42 mouse cellular contexts compared by ENCODE assay signal in the genomic region with DNA sequence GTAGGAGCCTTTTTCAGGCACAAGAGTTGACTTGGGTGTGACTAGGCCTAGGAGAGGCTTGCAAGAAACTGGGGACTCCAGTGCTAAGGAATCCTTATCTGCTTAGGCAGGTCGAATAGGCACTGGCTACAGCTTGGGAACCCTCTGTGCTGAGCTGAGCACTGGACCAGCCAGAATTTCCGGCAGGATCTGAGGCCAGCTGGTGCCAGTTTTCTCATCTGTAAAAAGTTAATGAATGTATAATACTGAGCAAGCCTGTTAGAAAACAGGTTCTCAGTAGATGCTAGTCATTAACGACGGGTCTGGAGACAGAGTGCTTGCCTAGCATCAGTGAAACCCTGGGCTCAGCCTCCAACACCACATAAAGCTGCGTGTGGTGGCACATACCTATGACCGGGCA. TPM values are rescaled to one million over a fixed set of nuclear protein-coding genes. Genes with fewer than 3 reads are reported as not detected.
DNase-seq lines count a peak whose midpoint lies in the region; ATAC-seq and TF ChIP-seq lines count a peak whose summit lies in the region.
"Had no signal": no experiment of that assay in that cellular context is flagged by ENCODE, and none has a peak within 500 bp of the region (broad histone marks: within the 10 kb centered on the region; RNA-seq: fewer than 3 reads in every experiment).

No protein-coding gene starts in this region.

- DNase-seq in liver, embryonic 13.5 days, result no peak
- DNase-seq in kidney, postnatal 0 days (ENCODE audit: low spot score), result peak; percentile 7
- no peak for DNase-seq in lung, adult 2 months
- no peak for DNase-seq in midbrain, postnatal 0 days (ENCODE audit: low spot score)
- DNase-seq: adrenal gland, adult 2 months; adrenal gland, postnatal 36 days; cerebellum, adult 2 months; cerebellum, postnatal 14 days; forebrain, postnatal 0 days; gastrocnemius, postnatal 10 days; heart, postnatal 36 days; lung, adult 18-20 months; lung, postnatal 10 days; right cerebral cortex, adult 18-20 months; right cerebral cortex, postnatal 4 days; thymus, adult 2 months; thymus, postnatal 36 days had no signal

- no peak for TF ChIP-seq CTCF in kidney, postnatal 0 days (IDR thresholded peaks at IDR 0.05; ENCODE audit: low read depth)
- no peak for TF ChIP-seq CTCF in lung, adult 2 months (IDR thresholded peaks at IDR 0.05; ENCODE audit: insufficient read depth, low read length)
- no peak for TF ChIP-seq CTCF in midbrain, postnatal 0 days (IDR thresholded peaks at IDR 0.05)

- TF ChIP-seq POLR2A in lung, adult 2 months (IDR thresholded peaks at IDR 0.05; ENCODE audit: borderline replicate concordance, extremely low read depth, low read depth, low read length), result no peak

- no peak overlapping the region for H3K4me2 ChIP-seq in heart, embryonic 13.5 days
- H3K4me2 ChIP-seq in heart, embryonic 12.5 days, result no peak overlapping the region
- peak overlapping the region; percentile 3; the same call in 1 of the 2 replicates for H3K4me2 ChIP-seq in liver, embryonic 13.5 days
- no peak overlapping the region for H3K4me2 ChIP-seq in liver, embryonic 12.5 days
- no peak overlapping the region for H3K4me2 ChIP-seq in kidney, postnatal 0 days (ENCODE audit: low read length)
- H3K4me2 ChIP-seq in neural tube, embryonic 15.5 days, result no peak overlapping the region
- H3K4me2 ChIP-seq in midbrain, postnatal 0 days (ENCODE audit: low read depth, low read length, poor library complexity, severe bottlenecking), result no peak overlapping the region
- H3K4me2 ChIP-seq: forebrain, embryonic 12.5 days; hindbrain, embryonic 12.5 days; intestine, embryonic 15.5 days; midbrain, embryonic 12.5 days had no signal

- no peak for ATAC-seq in heart, embryonic 13.5 days (ENCODE audit: extremely low read depth, insufficient number of reproducible peaks, low FRiP score, low TSS enrichment)
- no peak for ATAC-seq in heart, embryonic 12.5 days (ENCODE audit: insufficient number of reproducible peaks, low FRiP score)
- ATAC-seq in liver, embryonic 13.5 days (ENCODE audit: low read depth), result no peak
- ATAC-seq in liver, embryonic 12.5 days, result no peak
- ATAC-seq in kidney, postnatal 0 days (replicated peaks; ENCODE audit: low FRiP score, low read depth), result peak; percentile 24; the same call in 1 of the 2 replicates
- ATAC-seq in neural tube, embryonic 15.5 days (ENCODE audit: low FRiP score), result no peak
- no peak for ATAC-seq in midbrain, postnatal 0 days (ENCODE audit: low FRiP score)
- ATAC-seq: activated CD4-positive, CD25-positive, alpha-beta regulatory T cell, adult 4 months; forebrain, postnatal 0 days; hindbrain, postnatal 0 days; intestine, embryonic 15.5 days had no signal

- no peaks in the 10 kb centered on the region for H3K9me3 ChIP-seq in heart, embryonic 13.5 days
- H3K9me3 ChIP-seq in heart, embryonic 12.5 days (replicated peaks), result no peaks in the 10 kb centered on the region
- H3K9me3 ChIP-seq in liver, embryonic 13.5 days (replicated peaks), result no peaks in the 10 kb centered on the region
- no peaks in the 10 kb centered on the region for H3K9me3 ChIP-seq in liver, embryonic 12.5 days (replicated peaks)
- H3K9me3 ChIP-seq in kidney, postnatal 0 days (replicated peaks; ENCODE audit: low read length), result no peaks in the 10 kb centered on the region
- H3K9me3 ChIP-seq in neural tube, embryonic 15.5 days (replicated peaks), result no peaks in the 10 kb centered on the region
- no peaks in the 10 kb centered on the region for H3K9me3 ChIP-seq in midbrain, postnatal 0 days (ENCODE audit: low read length)
- H3K9me3 ChIP-seq: forebrain, embryonic 12.5 days; hindbrain, embryonic 12.5 days; intestine, embryonic 15.5 days; midbrain, embryonic 12.5 days had no signal

- H3K4me1 ChIP-seq in heart, embryonic 13.5 days, result peaks cover 12% of the 10 kb centered on the region
- H3K4me1 ChIP-seq in heart, embryonic 12.5 days (replicated peaks), result peaks cover 11% of the 10 kb centered on the region
- peaks cover 47% of the 10 kb centered on the region for H3K4me1 ChIP-seq in liver, embryonic 13.5 days (replicated peaks)
- peaks cover 35% of the 10 kb centered on the region for H3K4me1 ChIP-seq in liver, embryonic 12.5 days
- H3K4me1 ChIP-seq in kidney, postnatal 0 days (replicated peaks; ENCODE audit: insufficient read depth, low read length), result peaks cover 2% of the 10 kb centered on the region; the same call in 1 of the 2 replicates
- peaks cover 37% of the 10 kb centered on the region for H3K4me1 ChIP-seq in neural tube, embryonic 15.5 days
- H3K4me1 ChIP-seq in lung, adult 2 months (ENCODE audit: control insufficient read depth, insufficient read depth, low read length), result peaks cover 8% of the 10 kb centered on the region; the same call in 1 of the 2 replicates
- peaks cover 7% of the 10 kb centered on the region; the same call in 1 of the 2 replicates for H3K4me1 ChIP-seq in midbrain, postnatal 0 days (ENCODE audit: insufficient read depth, low read length)

- H3K27me3 ChIP-seq in heart, embryonic 13.5 days (replicated peaks), result no peaks in the 10 kb centered on the region
- H3K27me3 ChIP-seq in heart, embryonic 12.5 days (replicated peaks), result no peaks in the 10 kb centered on the region
- no peaks in the 10 kb centered on the region for H3K27me3 ChIP-seq in liver, embryonic 13.5 days
- H3K27me3 ChIP-seq in liver, embryonic 12.5 days (replicated peaks), result no peaks in the 10 kb centered on the region
- no peaks in the 10 kb centered on the region for H3K27me3 ChIP-seq in kidney, postnatal 0 days (ENCODE audit: insufficient read depth, low read length)
- no peaks in the 10 kb centered on the region for H3K27me3 ChIP-seq in neural tube, embryonic 15.5 days (replicated peaks)
- H3K27me3 ChIP-seq in midbrain, postnatal 0 days (ENCODE audit: insufficient read depth, low read length), result no peaks in the 10 kb centered on the region
- H3K27me3 ChIP-seq: CH12.LX; forebrain, embryonic 12.5 days; hindbrain, embryonic 12.5 days; intestine, embryonic 15.5 days; midbrain, embryonic 12.5 days had no signal

- H3K27ac ChIP-seq in heart, embryonic 13.5 days (replicated peaks), result no peak overlapping the region
- no peak overlapping the region for H3K27ac ChIP-seq in heart, embryonic 12.5 days (ENCODE audit: poor library complexity, severe bottlenecking)
- no peak overlapping the region for H3K27ac ChIP-seq in liver, embryonic 13.5 days
- no peak overlapping the region for H3K27ac ChIP-seq in liver, embryonic 12.5 days
- H3K27ac ChIP-seq in kidney, postnatal 0 days, result no peak overlapping the region; the same call in 1 of the 2 replicates
- H3K27ac ChIP-seq in neural tube, embryonic 15.5 days (replicated peaks), result no peak overlapping the region
- H3K27ac ChIP-seq in midbrain, postnatal 0 days (ENCODE audit: low read depth, low read length), result no peak overlapping the region
- H3K27ac ChIP-seq: forebrain, embryonic 12.5 days; hindbrain, embryonic 12.5 days; hindbrain, postnatal 0 days; intestine, embryonic 15.5 days; midbrain, embryonic 12.5 days had no signal

- WGBS in heart, embryonic 13.5 days, result 84% methylated on average over 6 of the region's 6 CpGs
- WGBS in heart, embryonic 12.5 days, result 86% methylated on average over 6 of the region's 6 CpGs
- WGBS in liver, embryonic 13.5 days (ENCODE audit: insufficient replicate concordance), result 77% methylated on average over 6 of the region's 6 CpGs
- WGBS in liver, embryonic 12.5 days (ENCODE audit: insufficient replicate concordance), result 82% methylated on average over 6 of the region's 6 CpGs
- 75% methylated on average over 6 of the region's 6 CpGs for WGBS in kidney, postnatal 0 days
- WGBS in neural tube, embryonic 15.5 days, result 92% methylated on average over 6 of the region's 6 CpGs
- 86% methylated on average over 6 of the region's 6 CpGs for WGBS in lung, adult 2 months
- WGBS in midbrain, postnatal 0 days, result 93% methylated on average over 6 of the region's 6 CpGs

- no peak overlapping the region for H3K4me3 ChIP-seq in heart, embryonic 13.5 days
- no peak overlapping the region for H3K4me3 ChIP-seq in heart, embryonic 12.5 days
- no peak overlapping the region for H3K4me3 ChIP-seq in liver, embryonic 13.5 days (replicated peaks)
- no peak overlapping the region for H3K4me3 ChIP-seq in liver, embryonic 12.5 days
- H3K4me3 ChIP-seq in kidney, postnatal 0 days (replicated peaks; ENCODE audit: low read depth, low read length), result no peak overlapping the region
- H3K4me3 ChIP-seq in neural tube, embryonic 15.5 days (replicated peaks), result no peak overlapping the region
- no peak overlapping the region for H3K4me3 ChIP-seq in lung, adult 2 months (replicated peaks; ENCODE audit: extremely low read depth, low read depth, low read length)
- H3K4me3 ChIP-seq in midbrain, postnatal 0 days (ENCODE audit: low read depth, low read length), result no peak overlapping the region
- H3K4me3 ChIP-seq: forebrain, embryonic 12.5 days; hindbrain, embryonic 12.5 days; intestine, embryonic 15.5 days; midbrain, embryonic 12.5 days had no signal

- 0 out of 2 replicates have a peak overlapping the region, but pooled peaks have one; percentile 16 for H3K9ac ChIP-seq in heart, embryonic 13.5 days
- no peak overlapping the region for H3K9ac ChIP-seq in heart, embryonic 12.5 days
- 0 out of 2 replicates have a peak overlapping the region, but pooled peaks have one; percentile 84 for H3K9ac ChIP-seq in liver, embryonic 13.5 days
- H3K9ac ChIP-seq in liver, embryonic 12.5 days, result no peak overlapping the region
- H3K9ac ChIP-seq in kidney, postnatal 0 days (ENCODE audit: low read depth, low read length), result no peak overlapping the region
- H3K9ac ChIP-seq in neural tube, embryonic 15.5 days (replicated peaks), result 0 out of 2 replicates have a peak overlapping the region, but pooled peaks have one; percentile 10
- no peak overlapping the region for H3K9ac ChIP-seq in midbrain, postnatal 0 days (replicated peaks; ENCODE audit: low read length, poor library complexity, severe bottlenecking)
- H3K9ac ChIP-seq: forebrain, embryonic 12.5 days; forebrain, postnatal 0 days; hindbrain, embryonic 12.5 days; intestine, embryonic 15.5 days; midbrain, embryonic 12.5 days had no signal

- H3K36me3 ChIP-seq in heart, embryonic 13.5 days, result no peaks in the 10 kb centered on the region; the same call in 1 of the 2 replicates
- peaks cover 16% of the 10 kb centered on the region; the same call in 1 of the 2 replicates for H3K36me3 ChIP-seq in heart, embryonic 12.5 days
- H3K36me3 ChIP-seq in liver, embryonic 13.5 days, result peaks cover 4% of the 10 kb centered on the region; the same call in 1 of the 2 replicates
- H3K36me3 ChIP-seq in liver, embryonic 12.5 days, result peaks cover 27% of the 10 kb centered on the region
- 0 out of 2 replicates have a peak, but pooled peaks cover 3% of the 10 kb centered on the region for H3K36me3 ChIP-seq in kidney, postnatal 0 days (ENCODE audit: insufficient read depth, low read length)
- no peaks in the 10 kb centered on the region for H3K36me3 ChIP-seq in neural tube, embryonic 15.5 days
- no peaks in the 10 kb centered on the region; the same call in 1 of the 2 replicates for H3K36me3 ChIP-seq in midbrain, postnatal 0 days (ENCODE audit: insufficient read depth, low read length)
- H3K36me3 ChIP-seq: intestine, embryonic 15.5 days had no signal

RNA-seq across cellular contexts. Expression of gene Clcn7, which starts 2.4 kb away (rescaled TPM):
- polyA plus RNA-seq in heart, embryonic 13.5 days (2015; fragmentation: Nextera tagmentation; extraction: Ambion mirVana), result 15.7 and 17.9 TPM in 2 replicates
- 19.5 and 21.1 TPM in 2 replicates for polyA plus RNA-seq in heart, embryonic 12.5 days (2016; fragmentation: Nextera tagmentation; extraction: Ambion mirVana)
- 9.1 and 12.8 TPM in 2 replicates for polyA plus RNA-seq in liver, embryonic 13.5 days (2015; fragmentation: Nextera tagmentation; extraction: Ambion mirVana)
- polyA plus RNA-seq in liver, embryonic 12.5 days (2016; fragmentation: Nextera tagmentation; extraction: Ambion mirVana), result 13.7 and 14.8 TPM in 2 replicates
- 14.7 and 17.2 TPM in 2 replicates for polyA plus RNA-seq in kidney, postnatal 0 days (2015; fragmentation: Nextera tagmentation; extraction: Ambion mirVana)
- polyA plus RNA-seq in neural tube, embryonic 15.5 days (2015; fragmentation: Nextera tagmentation; extraction: Ambion mirVana), result 25.1 and 28.7 TPM in 2 replicates
- polyA plus RNA-seq in lung, adult 2 months (2012; rRNA removed), result 35.3 and 44.6 TPM in 2 replicates
- 37.9 and 39.5 TPM in 2 replicates for total RNA-seq in midbrain, postnatal 0 days (2014; rRNA removed)
- 25.5 and 26.7 TPM in 2 replicates for polyA plus RNA-seq in midbrain, postnatal 0 days (2015; fragmentation: Nextera tagmentation; extraction: Ambion mirVana)

RNA-seq across cellular contexts. Expression of gene Ptx4, which starts 15.1 kb away (rescaled TPM):
- polyA plus RNA-seq in heart, embryonic 13.5 days (2015; fragmentation: Nextera tagmentation; extraction: Ambion mirVana), result 0.11 and 0.15 TPM in 2 replicates
- polyA plus RNA-seq in heart, embryonic 12.5 days (2016; fragmentation: Nextera tagmentation; extraction: Ambion mirVana), result 0.27 TPM in 1 of 2 replicates, not detected in the other
- polyA plus RNA-seq in liver, embryonic 13.5 days (2015; fragmentation: Nextera tagmentation; extraction: Ambion mirVana), result 0.09 TPM in 1 of 2 replicates, not detected in the other
- polyA plus RNA-seq in liver, embryonic 12.5 days (2016; fragmentation: Nextera tagmentation; extraction: Ambion mirVana), result not detected in 2 replicates
- not detected in 2 replicates for polyA plus RNA-seq in kidney, postnatal 0 days (2015; fragmentation: Nextera tagmentation; extraction: Ambion mirVana)
- 0.13 TPM in 1 of 2 replicates, not detected in the other for polyA plus RNA-seq in neural tube, embryonic 15.5 days (2015; fragmentation: Nextera tagmentation; extraction: Ambion mirVana)
- polyA plus RNA-seq in lung, adult 2 months (2012; rRNA removed), result not detected in 2 replicates
- 0.42 TPM in 1 of 2 replicates, not detected in the other for total RNA-seq in midbrain, postnatal 0 days (2014; rRNA removed)
- 0.20 and 0.59 TPM in 2 replicates for polyA plus RNA-seq in midbrain, postnatal 0 days (2015; fragmentation: Nextera tagmentation; extraction: Ambion mirVana)
- total RNA-seq: adrenal gland, adult 2 months; adrenal gland, postnatal 36 days; CH12.LX; ES-E14; liver, adult 2 months; megakaryocyte progenitor cell, adult 5-6 weeks; monocyte, adult 5-6 weeks had no signal
- polyA plus RNA-seq: activated CD4-positive, CD25-positive, alpha-beta regulatory T cell, adult 4 months; adrenal gland, adult 2 months; C2C12; cerebellum, adult 2 months; erythroblast, embryonic 14.5 days; hindbrain, embryonic 12.5 days; liver, adult 2 months; midbrain, embryonic 12.5 days; spleen, adult 2 months; thymus, adult 2 months had no signal

RNA-seq across cellular contexts. Expression of gene Telo2, which starts 19.9 kb away (rescaled TPM):
- 25.1 and 29.0 TPM in 2 replicates for polyA plus RNA-seq in heart, embryonic 13.5 days (2015; fragmentation: Nextera tagmentation; extraction: Ambion mirVana)
- 23.5 and 30.7 TPM in 2 replicates for polyA plus RNA-seq in heart, embryonic 12.5 days (2016; fragmentation: Nextera tagmentation; extraction: Ambion mirVana)
- 16.3 and 18.2 TPM in 2 replicates for polyA plus RNA-seq in liver, embryonic 13.5 days (2015; fragmentation: Nextera tagmentation; extraction: Ambion mirVana)
- 25.6 and 28.6 TPM in 2 replicates for polyA plus RNA-seq in liver, embryonic 12.5 days (2016; fragmentation: Nextera tagmentation; extraction: Ambion mirVana)
- polyA plus RNA-seq in kidney, postnatal 0 days (2015; fragmentation: Nextera tagmentation; extraction: Ambion mirVana), result 24.2 and 24.7 TPM in 2 replicates
- polyA plus RNA-seq in neural tube, embryonic 15.5 days (2015; fragmentation: Nextera tagmentation; extraction: Ambion mirVana), result 56.5 and 57.6 TPM in 2 replicates
- 17.9 and 19.2 TPM in 2 replicates for polyA plus RNA-seq in lung, adult 2 months (2012; rRNA removed)
- total RNA-seq in midbrain, postnatal 0 days (2014; rRNA removed), result 45.0 and 56.3 TPM in 2 replicates
- polyA plus RNA-seq in midbrain, postnatal 0 days (2015; fragmentation: Nextera tagmentation; extraction: Ambion mirVana), result 34.9 and 36.5 TPM in 2 replicates

RNA-seq across cellular contexts. Expression of gene Ccdc154, which starts 26.6 kb away (rescaled TPM):
- polyA plus RNA-seq in heart, embryonic 13.5 days (2015; fragmentation: Nextera tagmentation; extraction: Ambion mirVana), result not detected in 2 replicates
- polyA plus RNA-seq in heart, embryonic 12.5 days (2016; fragmentation: Nextera tagmentation; extraction: Ambion mirVana), result not detected in 2 replicates
- not detected in 2 replicates for polyA plus RNA-seq in liver, embryonic 13.5 days (2015; fragmentation: Nextera tagmentation; extraction: Ambion mirVana)
- not detected in 2 replicates for polyA plus RNA-seq in liver, embryonic 12.5 days (2016; fragmentation: Nextera tagmentation; extraction: Ambion mirVana)
- not detected in 2 replicates for polyA plus RNA-seq in kidney, postnatal 0 days (2015; fragmentation: Nextera tagmentation; extraction: Ambion mirVana)
- not detected in 2 replicates for polyA plus RNA-seq in neural tube, embryonic 15.5 days (2015; fragmentation: Nextera tagmentation; extraction: Ambion mirVana)
- not detected in 2 replicates for polyA plus RNA-seq in lung, adult 2 months (2012; rRNA removed)
- total RNA-seq in midbrain, postnatal 0 days (2014; rRNA removed), result not detected in 2 replicates
- not detected in 2 replicates for polyA plus RNA-seq in midbrain, postnatal 0 days (2015; fragmentation: Nextera tagmentation; extraction: Ambion mirVana)
- total RNA-seq: adrenal gland, postnatal 36 days; heart, postnatal 36 days; hindbrain, postnatal 0 days; left cerebral cortex, adult 18-20 months; liver, adult 2 months; megakaryocyte progenitor cell, adult 5-6 weeks; monocyte, adult 5-6 weeks had no signal
- polyA plus RNA-seq: activated CD4-positive, CD25-positive, alpha-beta regulatory T cell, adult 4 months; C2C12; cortical plate, adult 2 months; embryonic facial prominence, embryonic 14.5 days; erythroblast, embryonic 14.5 days; forebrain, embryonic 12.5 days; forebrain, postnatal 0 days; heart, embryonic 16.5 days; hindbrain, embryonic 12.5 days; hindbrain, postnatal 0 days; limb, embryonic 11.5 days; midbrain, embryonic 12.5 days; spleen, adult 2 months had no signal

RNA-seq across cellular contexts. Expression of gene Gm38655, which starts 39.6 kb away (rescaled TPM):
- 0.27 and 0.28 TPM in 2 replicates for polyA plus RNA-seq in heart, embryonic 13.5 days (2015; fragmentation: Nextera tagmentation; extraction: Ambion mirVana)
- not detected in 2 replicates for polyA plus RNA-seq in heart, embryonic 12.5 days (2016; fragmentation: Nextera tagmentation; extraction: Ambion mirVana)
- not detected in 2 replicates for polyA plus RNA-seq in liver, embryonic 13.5 days (2015; fragmentation: Nextera tagmentation; extraction: Ambion mirVana)
- not detected in 2 replicates for polyA plus RNA-seq in liver, embryonic 12.5 days (2016; fragmentation: Nextera tagmentation; extraction: Ambion mirVana)
- not detected in 2 replicates for polyA plus RNA-seq in kidney, postnatal 0 days (2015; fragmentation: Nextera tagmentation; extraction: Ambion mirVana)
- not detected in 2 replicates for polyA plus RNA-seq in neural tube, embryonic 15.5 days (2015; fragmentation: Nextera tagmentation; extraction: Ambion mirVana)
- polyA plus RNA-seq in lung, adult 2 months (2012; rRNA removed), result 6.2 and 6.9 TPM in 2 replicates
- 0.57 TPM in 1 of 2 replicates, not detected in the other for total RNA-seq in midbrain, postnatal 0 days (2014; rRNA removed)
- not detected in 2 replicates for polyA plus RNA-seq in midbrain, postnatal 0 days (2015; fragmentation: Nextera tagmentation; extraction: Ambion mirVana)
- total RNA-seq: adrenal gland, adult 2 months; CH12.LX; ES-E14; forebrain, postnatal 0 days; gastrocnemius, postnatal 10 days; heart, postnatal 36 days; hindbrain, postnatal 0 days; layer of hippocampus, postnatal 10 days; left cerebral cortex, adult 18-20 months; left cerebral cortex, postnatal 14 days; liver, adult 2 months; megakaryocyte progenitor cell, adult 5-6 weeks; monocyte, adult 5-6 weeks had no signal
- polyA plus RNA-seq: activated CD4-positive, CD25-positive, alpha-beta regulatory T cell, adult 4 months; adrenal gland, adult 2 months; C2C12; cerebellum, adult 2 months; cortical plate, adult 2 months; erythroblast, embryonic 14.5 days; forebrain, embryonic 12.5 days; forebrain, postnatal 0 days; hindbrain, embryonic 12.5 days; hindbrain, postnatal 0 days; limb, embryonic 11.5 days; liver, adult 2 months; midbrain, embryonic 12.5 days; spleen, adult 2 months had no signal

Comparison
In these comparisons a context has a peak if more than half of its experiments do, and no peak if none do; other contexts are left out.
1. H3K9ac ChIP-seq: peak in heart, embryonic 13.5 days (single experiment), liver, embryonic 13.5 days (single experiment) and neural tube, embryonic 15.5 days (single experiment); none in heart, embryonic 12.5 days (single experiment), liver, embryonic 12.5 days (single experiment), kidney, postnatal 0 days (single experiment) and midbrain, postnatal 0 days (single experiment).